Mouse (Mus musculus): Measurements from ENCODE around the gene Rnf220. TPM values are rescaled to one million over a fixed set of nuclear protein-coding genes. Genes with fewer than 3 reads are reported as not detected.

Gene Rnf220
- total RNA-seq (2015) (38.7 and 40.6 TPM in 2 replicates), total RNA-seq (2017) (76.7 and 84.3 TPM in 2 replicates)

GRCm38 (mm10) chr4:117496482-117497165, at the start of gene Rnf220:
Gene Rnf220 (minus strand): TSS chr4:117497052.
- peak; percentile 28 for ATAC-seq (ENCODE audit: poor library complexity, severe bottlenecking)

- ATAC-seq (ENCODE audit: poor library complexity, severe bottlenecking) = no peak
These were observed 49.8 kb upstream of the Rnf220 start for GRCm38 (mm10) chr4:117546616-117547015.

- peak; percentile 61 for ATAC-seq (ENCODE audit: poor library complexity, severe bottlenecking)
These were observed 48.6 kb upstream of the Rnf220 start for GRCm38 (mm10) chr4:117545448-117545847.

- no peak for ATAC-seq (ENCODE audit: poor library complexity, severe bottlenecking)
These were observed 43.7 kb upstream of the Rnf220 start for GRCm38 (mm10) chr4:117540571-117540970.

DNA sequence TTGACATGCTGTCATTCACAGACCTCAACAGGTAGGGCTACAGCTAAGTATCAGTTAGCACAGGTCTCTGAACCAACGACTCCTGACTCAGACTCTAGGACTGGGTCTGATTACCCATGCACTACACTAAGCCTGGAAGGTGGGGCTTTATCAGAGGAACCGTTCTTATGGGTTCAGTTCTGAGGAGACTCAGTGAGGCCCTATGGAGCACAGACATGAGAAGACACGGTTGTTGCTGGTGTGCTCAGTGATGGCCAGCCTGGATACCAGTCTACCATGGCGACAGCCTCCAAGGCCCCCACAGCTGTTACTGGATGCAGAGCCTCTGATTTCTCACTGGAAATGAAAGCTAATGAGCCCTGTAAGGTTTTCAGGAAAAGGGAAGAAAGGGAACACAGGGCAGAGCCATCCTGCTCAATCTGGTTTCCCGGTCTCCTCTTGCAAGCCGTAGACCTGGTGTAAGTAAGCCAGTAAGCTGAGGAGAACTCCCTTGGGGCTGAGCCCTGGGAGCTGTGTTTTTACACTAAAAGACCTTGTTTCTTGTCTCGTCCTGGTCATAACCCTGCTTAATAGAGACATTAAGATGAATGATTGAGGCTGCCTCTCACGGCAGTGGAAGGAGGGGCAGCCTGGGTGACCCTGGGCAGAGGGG, 42.6 kb upstream of the Rnf220 start:
- no peak for ATAC-seq (ENCODE audit: poor library complexity, severe bottlenecking)

DNA sequence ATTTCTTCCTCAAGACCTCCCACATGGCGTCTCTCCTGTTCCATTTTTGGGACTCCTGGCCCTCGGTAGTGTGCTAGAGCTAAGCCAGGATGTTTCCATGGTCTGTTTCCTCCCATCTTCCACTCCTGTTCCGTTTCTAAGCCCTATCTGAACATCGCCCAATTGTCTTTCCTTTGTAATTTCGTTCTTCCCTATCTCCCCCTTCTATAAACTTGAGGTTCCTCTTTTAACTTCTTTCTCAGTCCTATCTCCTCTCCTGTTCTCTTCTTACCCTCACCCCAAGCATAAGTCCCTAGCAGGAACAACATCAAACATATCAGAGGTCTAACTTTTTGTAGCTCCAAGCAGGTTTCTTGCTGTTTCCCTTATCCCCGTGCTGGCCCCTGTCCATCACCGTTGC, 40.1 kb upstream of the Rnf220 start:
- ATAC-seq (ENCODE audit: poor library complexity, severe bottlenecking) = no peak

DNA sequence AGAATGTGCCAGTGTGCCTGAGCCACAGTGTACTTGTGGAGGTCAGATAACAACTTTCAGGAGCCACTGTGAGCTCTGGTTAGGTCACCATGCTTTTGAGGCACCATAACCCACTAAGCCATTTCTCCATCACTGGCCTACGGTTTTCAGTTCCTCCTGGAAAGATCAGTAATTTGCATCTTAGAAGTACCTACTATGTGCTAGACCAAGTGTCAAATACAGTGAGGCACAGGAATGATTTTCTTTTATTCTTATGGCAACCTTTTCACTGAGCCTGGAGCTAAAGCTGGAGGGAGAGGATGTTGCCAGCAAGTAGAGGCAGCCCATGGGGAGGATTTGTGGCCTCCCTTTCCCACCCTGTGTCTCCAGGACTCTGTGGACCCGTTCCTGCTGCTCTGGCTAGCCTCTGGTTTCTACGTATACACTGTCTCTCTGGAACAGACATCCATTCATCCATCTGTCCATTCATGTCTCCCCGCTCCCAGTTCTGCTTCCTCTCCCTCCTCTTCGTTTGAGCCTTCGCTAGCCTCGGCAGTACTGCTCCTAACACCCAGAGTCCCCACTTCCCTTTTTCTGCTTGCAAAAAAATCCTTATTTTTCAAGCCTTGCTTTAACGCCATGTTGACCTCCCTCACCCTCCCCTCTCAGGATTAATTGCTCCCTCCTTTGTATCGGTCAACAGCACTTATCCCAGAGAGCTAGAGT, 38.8 kb upstream of the Rnf220 start:
- peak; percentile 84 for ATAC-seq (ENCODE audit: poor library complexity, severe bottlenecking)

DNA sequence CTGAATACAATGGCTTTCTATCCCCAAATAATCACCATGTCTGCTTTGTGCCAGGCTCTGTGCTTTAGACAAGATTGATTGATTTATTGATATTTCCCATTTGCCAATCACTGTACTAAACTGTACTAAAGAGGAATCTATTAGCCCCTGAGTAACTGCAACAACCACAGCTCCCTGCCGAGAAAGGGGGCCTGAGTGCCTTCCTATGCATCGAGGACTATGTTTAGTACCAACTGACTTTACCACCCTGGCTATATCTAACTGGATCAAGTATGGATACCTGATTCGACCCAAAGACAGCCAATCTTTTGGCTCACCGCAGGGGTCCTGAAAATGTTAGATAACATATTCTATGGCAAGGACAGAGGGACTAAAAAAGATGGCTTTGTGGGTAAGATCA, 33.0 kb upstream of the Rnf220 start:
- ATAC-seq (ENCODE audit: poor library complexity, severe bottlenecking) = no peak

GRCm38 (mm10) chr4:117527952-117528351, 31.1 kb upstream of the Rnf220 start:
- ATAC-seq (ENCODE audit: poor library complexity, severe bottlenecking) = peak; percentile 80

DNA sequence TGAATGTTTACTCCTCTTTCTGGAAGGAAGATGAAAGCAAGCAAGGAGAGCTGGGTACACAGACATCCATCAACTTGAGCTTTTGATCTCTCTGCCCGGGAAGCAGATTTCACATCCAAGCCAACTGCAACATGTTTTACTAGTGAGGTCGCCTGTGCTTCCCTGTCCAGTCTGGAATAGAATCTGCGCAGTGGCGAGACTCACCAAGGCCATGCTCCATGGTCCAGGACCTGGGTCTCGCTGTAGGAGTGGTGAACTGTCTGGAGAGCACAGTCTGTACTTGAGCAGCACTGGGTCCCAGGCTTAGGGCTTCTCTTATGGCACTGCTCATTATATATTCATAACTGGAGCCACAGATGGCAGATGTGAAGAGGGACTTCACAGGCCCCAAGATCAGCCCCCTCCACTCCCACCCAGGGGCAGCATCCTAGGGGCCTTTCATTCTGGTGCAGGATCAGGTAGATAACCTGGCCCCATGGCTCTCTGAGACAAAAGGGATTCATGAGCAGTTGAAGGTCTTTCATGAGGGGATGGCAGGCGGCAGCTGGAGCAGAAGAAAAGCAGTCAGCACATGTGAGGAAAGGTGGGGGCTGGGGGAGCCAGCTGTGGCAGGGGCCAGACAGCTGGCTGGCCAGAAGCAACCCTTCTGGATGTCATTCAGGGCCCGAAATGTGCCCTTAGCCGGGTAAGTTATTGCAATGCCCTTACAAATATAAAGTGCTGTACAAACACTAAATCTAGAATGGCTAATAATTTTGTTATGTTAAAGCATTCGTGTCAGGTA, 30.5 kb upstream of the Rnf220 start:
- no peak for ATAC-seq (ENCODE audit: poor library complexity, severe bottlenecking)

DNA sequence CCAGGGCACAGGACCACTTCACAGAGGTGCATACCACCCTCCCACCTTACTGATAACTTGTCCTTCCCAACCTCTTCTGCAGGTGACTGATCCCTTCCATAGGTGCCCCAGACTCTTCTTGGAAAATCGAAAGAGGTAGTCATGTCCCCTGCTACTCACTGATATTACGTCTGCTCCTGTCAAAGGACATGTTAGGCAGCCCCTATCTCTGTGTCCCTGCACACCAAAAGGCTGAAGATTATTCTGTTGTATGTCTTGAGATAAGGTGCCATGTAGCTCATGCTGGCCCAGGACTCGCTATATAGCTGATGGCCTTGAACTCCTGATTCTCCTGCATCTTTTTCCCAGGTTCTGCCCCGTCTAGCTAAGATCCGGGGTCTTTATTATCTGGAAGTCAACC, 29.1 kb upstream of the Rnf220 start:
- ATAC-seq (ENCODE audit: poor library complexity, severe bottlenecking) = no peak

DNA sequence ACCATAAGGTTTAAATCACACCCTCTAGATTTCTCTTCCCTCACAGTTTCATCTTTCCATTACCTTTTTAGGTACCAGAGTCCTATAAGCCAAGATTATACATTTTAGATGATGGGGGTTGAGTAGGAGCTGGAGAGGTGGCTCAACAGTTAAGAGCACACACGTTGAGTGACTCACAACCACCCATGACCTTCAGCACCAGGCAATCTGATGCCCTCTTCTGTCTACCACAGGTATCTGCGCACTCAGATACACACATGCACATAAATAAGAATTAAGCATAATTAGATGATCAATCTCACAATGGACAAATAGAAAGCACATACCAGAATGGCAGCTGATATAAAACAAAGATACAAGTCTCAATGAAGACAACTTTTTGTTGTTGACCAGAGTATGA, 24.5 kb upstream of the Rnf220 start:
- ATAC-seq (ENCODE audit: poor library complexity, severe bottlenecking) = 0 out of 2 replicates have a peak, but pooled peaks have one; percentile 30

GRCm38 (mm10) chr4:117518246-117518645, 21.4 kb upstream of the Rnf220 start:
- no peak for ATAC-seq (ENCODE audit: poor library complexity, severe bottlenecking)

- ATAC-seq (ENCODE audit: poor library complexity, severe bottlenecking) = no peak
These were observed 2.2 kb upstream of the Rnf220 start for GRCm38 (mm10) chr4:117499043-117499442.

GRCm38 (mm10) chr4:117495869-117496401, 917 bp downstream of the Rnf220 start:
- ATAC-seq (ENCODE audit: poor library complexity, severe bottlenecking) = no peak

DNA sequence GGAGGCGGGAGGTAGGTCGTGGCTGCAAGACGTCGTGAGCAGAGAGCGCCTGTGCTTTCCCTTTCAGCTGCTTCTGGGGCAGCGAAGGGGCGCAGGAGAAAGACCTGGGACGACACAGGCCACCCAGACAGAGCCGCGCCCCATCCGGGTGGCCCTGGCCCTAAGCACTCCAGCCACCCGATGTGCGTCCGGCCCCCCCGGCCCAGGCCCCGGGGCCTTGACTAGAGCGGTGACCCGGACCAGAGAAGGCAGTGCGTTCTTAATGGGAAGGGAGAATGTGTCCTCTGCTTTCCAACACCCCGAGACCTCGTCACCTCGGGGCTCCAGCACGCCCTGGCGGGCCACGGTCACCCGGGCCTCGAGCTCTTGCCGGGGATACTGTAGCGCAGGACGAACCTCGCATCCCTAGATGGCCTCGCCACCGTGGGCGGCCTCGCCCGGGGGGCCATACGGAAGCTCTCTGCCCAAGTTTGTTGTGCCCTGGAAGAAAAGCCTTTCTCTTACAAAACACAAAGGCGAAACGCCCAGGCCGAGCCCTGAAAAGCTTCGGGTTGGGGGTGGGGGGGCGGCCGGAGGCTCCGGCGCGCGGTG, 1.8 kb downstream of the Rnf220 start:
- peak; percentile 62 for ATAC-seq (ENCODE audit: poor library complexity, severe bottlenecking)

DNA sequence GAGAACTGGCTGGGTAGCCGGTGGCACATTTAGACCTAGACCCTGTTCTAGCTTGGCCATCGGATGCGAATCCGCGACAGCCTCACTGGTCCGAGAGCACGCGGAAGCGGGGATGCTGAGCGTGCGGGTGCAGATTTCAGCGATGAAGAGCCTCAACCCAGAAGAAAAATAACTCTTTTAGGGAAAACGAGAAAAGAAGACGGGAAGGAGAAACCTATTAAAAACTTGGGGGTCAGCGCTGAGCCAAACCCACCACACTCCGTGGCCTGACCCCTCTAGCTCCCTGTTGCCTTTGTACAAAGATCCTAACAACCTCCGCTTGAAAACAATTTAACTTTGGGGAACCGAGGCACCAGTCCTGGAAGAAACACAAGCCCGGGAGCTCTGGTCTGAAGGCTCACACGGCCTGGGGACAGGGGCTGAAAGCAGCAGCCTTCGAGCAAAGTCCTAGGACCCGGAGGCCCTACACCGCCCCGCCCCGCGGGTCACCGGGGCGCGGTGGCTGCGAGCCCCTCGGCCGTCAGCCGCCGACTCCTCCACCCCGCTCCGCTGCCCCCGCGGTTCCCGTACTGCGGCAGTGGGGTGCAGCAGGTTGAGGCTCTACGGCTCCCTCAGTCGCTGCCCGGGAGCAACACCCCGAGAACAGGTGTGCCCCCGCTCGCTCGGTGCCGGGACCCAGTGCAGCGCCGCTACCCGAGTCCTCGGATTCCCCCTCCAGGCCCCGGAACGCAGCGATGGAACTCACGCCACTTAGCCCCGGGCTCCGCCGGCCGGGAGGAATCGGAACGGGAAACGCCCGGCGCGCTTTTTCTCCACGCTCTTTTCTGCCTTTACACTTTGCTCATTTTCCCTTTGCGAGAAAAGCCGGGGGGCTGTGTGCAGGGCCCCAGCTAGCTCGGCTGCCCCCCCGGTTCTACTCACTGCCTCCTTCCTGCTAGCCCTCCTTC, 2.7 kb downstream of the Rnf220 start:
- ATAC-seq (ENCODE audit: poor library complexity, severe bottlenecking) = peak; percentile 10; the same call in 1 of the 2 replicates

- ATAC-seq (ENCODE audit: poor library complexity, severe bottlenecking) = no peak
These were observed 3.7 kb downstream of the Rnf220 start for GRCm38 (mm10) chr4:117493161-117493568.

DNA sequence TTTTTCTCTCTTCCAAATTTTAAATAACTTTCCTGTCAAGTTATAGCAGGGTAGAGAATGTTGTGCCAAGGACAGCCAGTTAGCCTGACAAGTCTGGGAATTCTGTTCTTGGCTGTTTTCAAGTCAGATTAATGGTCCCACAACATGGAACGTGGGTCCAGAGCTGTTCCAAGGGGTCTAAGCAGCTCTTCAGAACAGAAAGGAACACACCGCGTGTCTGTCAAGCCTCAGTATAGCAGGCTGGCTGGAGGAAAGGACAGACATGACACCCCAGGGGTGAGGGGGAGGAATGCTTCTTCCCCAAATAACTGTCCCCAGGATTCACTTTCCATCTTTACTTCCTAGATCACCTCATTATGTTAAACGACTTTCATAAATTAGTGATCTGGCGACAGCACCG, 5.0 kb downstream of the Rnf220 start:
- ATAC-seq (ENCODE audit: poor library complexity, severe bottlenecking) = no peak
